Mouse (Mus musculus) forebrain, embryonic 13.5 days (tissue): ENCODE results near the gene Gm20716. TPM values are rescaled to one million over a fixed set of nuclear protein-coding genes. Genes with fewer than 3 reads are reported as not detected.

ENCODE experiments used
- ATAC-seq: fragments of 200-750 bp; cut with Nextera tagmentation; 2 replicates; pipeline ENCODE4 v1.8.0; 2017
- H3K27ac ChIP-seq: fragments of 300-500 bp; sonication (generic); 2 replicates; pipeline ENCODE4 v1.5.1; 2015; ENCODE audit warnings: inconsistent platforms, mild to moderate bottlenecking, moderate library complexity
- H3K27me3 ChIP-seq: fragments of 300-500 bp; sonication (generic); 2 replicates; pipeline ENCODE4 v1.6.1; 2015; ENCODE audit warnings: mild to moderate bottlenecking, inconsistent platforms
- H3K36me3 ChIP-seq: fragments of 300-500 bp; sonication (generic); 2 replicates; pipeline ENCODE4 v1.6.1; 2015; ENCODE audit warnings: mild to moderate bottlenecking, inconsistent platforms; ENCODE audit not compliant: poor library complexity, severe bottlenecking
- H3K4me1 ChIP-seq: fragments of 300-500 bp; sonication (generic); 2 replicates; pipeline ENCODE4 v1.6.1; 2015; ENCODE audit warnings: inconsistent platforms
- H3K4me2 ChIP-seq: fragments of 300-500 bp; sonication (generic); 2 replicates; pipeline ENCODE4 v1.6.1; 2015; ENCODE audit warnings: inconsistent platforms, mild to moderate bottlenecking, moderate library complexity
- H3K4me3 ChIP-seq: fragments of 300-500 bp; sonication (generic); 2 replicates; pipeline ENCODE4 v1.5.1; 2015; ENCODE audit warnings: mild to moderate bottlenecking, inconsistent platforms
- H3K9ac ChIP-seq: fragments of 300-500 bp; sonication (generic); 2 replicates; pipeline ENCODE4 v1.6.1; 2015; ENCODE audit warnings: mild to moderate bottlenecking, inconsistent platforms
- H3K9me3 ChIP-seq: fragments of 300-500 bp; sonication (generic); replicated peaks from 2 replicates; pipeline ENCODE4 v1.6.1; 2016; ENCODE audit warnings: inconsistent platforms
- WGBS: fragments of 180-500 bp; shearing (Covaris S2); methylation state at CpG from one replicate; pipeline ENCODE4 v1.1.7; 2015; 5-methylcytosine and 5-hydroxymethylcytosine counted together
- polyA plus RNA-seq: library from polyadenylated mRNA; unstranded; fragments of >200 nt; fragmentation: Nextera tagmentation; extraction: Ambion mirVana; gene quantifications from 2 replicates; pipeline ENCODE4 v1.2.1, GENCODE M21; 2015

The Gm20716 gene
- polyA plus RNA-seq, 1 experiment from 2014 or later: 26.9 TPM

GRCm38 (mm10) chr2:168213788-168214397 lies 16.3 kb downstream of the Gm20716 start:
- H3K9me3 ChIP-seq: no peaks in the 10 kb centered on the region
- no peak for ATAC-seq
- no peaks in the 10 kb centered on the region for H3K27me3 ChIP-seq
- no peak overlapping the region for H3K9ac ChIP-seq
- H3K4me3 ChIP-seq: no peak overlapping the region
- no peak overlapping the region for H3K4me2 ChIP-seq
- H3K36me3 ChIP-seq: peaks cover 87% of the 10 kb centered on the region
- 43% methylated on average over 5 of the region's 5 CpGs for WGBS
- no peaks in the 10 kb centered on the region for H3K4me1 ChIP-seq
- H3K27ac ChIP-seq: no peak overlapping the region

GRCm38 (mm10) chr2:168207883-168208282 lies 22.3 kb downstream of the Gm20716 start:
- Histone ChIP-seq H3K4me3 (no peak overlapping the region), H3K27me3 (no peaks in the 10 kb centered on the region), H3K4me1 (peaks cover 27% of the 10 kb centered on the region), H3K9ac (no peak overlapping the region), H3K36me3 (peaks cover 55% of the 10 kb centered on the region), H3K27ac (peak overlapping the region; percentile 99), H3K9me3 (no peaks in the 10 kb centered on the region), H3K4me2 (peak overlapping the region; percentile 86; the same call in 1 of the 2 replicates)
- ATAC-seq: no peak
- 95% methylated on average over 3 of the region's 3 CpGs for WGBS

- H3K4me3 ChIP-seq: peak within 1 kb of the TSS; percentile 99
- H3K9ac ChIP-seq: peak within 1 kb of the TSS; percentile 100
- peak within 1 kb of the TSS; percentile 99 for H3K27ac ChIP-seq
- under 1% methylated on average over 42 of the region's 89 CpGs for WGBS
- ATAC-seq: peak; percentile 89
- H3K4me2 ChIP-seq: peak within 1 kb of the TSS; percentile 86
- no peaks in the 10 kb centered on the region for H3K9me3 ChIP-seq
- H3K4me1 ChIP-seq: peaks cover 30% of the 10 kb centered on the region
- no peaks in the 10 kb centered on the region for H3K27me3 ChIP-seq
- peaks cover 46% of the 10 kb centered on the region for H3K36me3 ChIP-seq
Observed at GRCm38 (mm10) chr2:168206725-168207644, 23.2 kb downstream of the Gm20716 start, which contains the start of gene Adnp. Adnp (minus strand) TSS chr2:168207112.

GRCm38 (mm10) chr2:168205681-168206631 lies 24.2 kb downstream of the Gm20716 start:
- ATAC-seq: peak; percentile 14
- no peaks in the 10 kb centered on the region for H3K27me3 ChIP-seq
- peaks cover 37% of the 10 kb centered on the region for H3K4me1 ChIP-seq
- peak overlapping the region; percentile 86 for H3K4me2 ChIP-seq
- peak overlapping the region; percentile 100 for H3K9ac ChIP-seq
- H3K36me3 ChIP-seq: peaks cover 36% of the 10 kb centered on the region
- WGBS: under 1% methylated on average over 39 of the region's 49 CpGs
- H3K9me3 ChIP-seq: no peaks in the 10 kb centered on the region
- peak overlapping the region; percentile 99 for H3K4me3 ChIP-seq
- peak overlapping the region; percentile 99 for H3K27ac ChIP-seq

GRCm38 (mm10) chr2:168205265-168205664 lies 24.9 kb downstream of the Gm20716 start:
- Histone ChIP-seq H3K9me3 (no peaks in the 10 kb centered on the region), H3K9ac (peak overlapping the region; percentile 100), H3K27me3 (no peaks in the 10 kb centered on the region), H3K4me3 (peak overlapping the region; percentile 99), H3K36me3 (peaks cover 29% of the 10 kb centered on the region), H3K27ac (peak overlapping the region; percentile 99), H3K4me1 (peaks cover 44% of the 10 kb centered on the region), H3K4me2 (peak overlapping the region; percentile 86)
- 5% methylated on average over 6 of the region's 6 CpGs for WGBS
- peak; percentile 38 for ATAC-seq

GRCm38 (mm10) chr2:168204476-168204999 lies 25.6 kb downstream of the Gm20716 start:
- peak overlapping the region; percentile 99 for H3K4me3 ChIP-seq
- H3K27me3 ChIP-seq: no peaks in the 10 kb centered on the region
- 92% methylated on average over 8 of the region's 8 CpGs for WGBS
- peaks cover 26% of the 10 kb centered on the region for H3K36me3 ChIP-seq
- H3K9me3 ChIP-seq: no peaks in the 10 kb centered on the region
- peaks cover 50% of the 10 kb centered on the region for H3K4me1 ChIP-seq
- H3K9ac ChIP-seq: peak overlapping the region; percentile 100
- no peak for ATAC-seq
- H3K4me2 ChIP-seq: peak overlapping the region; percentile 86
- no peak overlapping the region for H3K27ac ChIP-seq

- ATAC-seq: no peak
- Histone ChIP-seq H3K9me3 (no peaks in the 10 kb centered on the region), H3K4me2 (peak overlapping the region; percentile 20; the same call in 1 of the 2 replicates), H3K27me3 (no peaks in the 10 kb centered on the region), H3K4me3 (no peak overlapping the region), H3K9ac (no peak overlapping the region), H3K36me3 (peaks cover 23% of the 10 kb centered on the region), H3K27ac (no peak overlapping the region), H3K4me1 (peaks cover 81% of the 10 kb centered on the region)
- WGBS: 89% methylated on average over 4 of the region's 5 CpGs
Observed at GRCm38 (mm10) chr2:168200014-168200691, 30.0 kb downstream of the Gm20716 start.

- WGBS: 91% methylated on average over 4 of the region's 4 CpGs
- peaks cover 80% of the 10 kb centered on the region for H3K4me1 ChIP-seq
- H3K9me3 ChIP-seq: no peaks in the 10 kb centered on the region
- H3K4me2 ChIP-seq: 0 out of 2 replicates have a peak overlapping the region, but pooled peaks have one; percentile 20
- H3K36me3 ChIP-seq: peaks cover 20% of the 10 kb centered on the region
- no peak overlapping the region for H3K4me3 ChIP-seq
- no peaks in the 10 kb centered on the region for H3K27me3 ChIP-seq
- no peak overlapping the region for H3K9ac ChIP-seq
- no peak overlapping the region for H3K27ac ChIP-seq
- ATAC-seq: no peak
Observed at GRCm38 (mm10) chr2:168199476-168199875, 30.7 kb downstream of the Gm20716 start.

- H3K9ac ChIP-seq: no peak overlapping the region
- H3K27me3 ChIP-seq: no peaks in the 10 kb centered on the region
- no peak overlapping the region; the same call in 1 of the 2 replicates for H3K4me2 ChIP-seq
- no peak overlapping the region for H3K4me3 ChIP-seq
- 68% methylated on average over 1 of the region's 1 CpGs for WGBS
- no peak overlapping the region for H3K27ac ChIP-seq
- H3K36me3 ChIP-seq: peaks cover 14% of the 10 kb centered on the region
- no peak for ATAC-seq
- peaks cover 73% of the 10 kb centered on the region for H3K4me1 ChIP-seq
- no peaks in the 10 kb centered on the region for H3K9me3 ChIP-seq
Observed at GRCm38 (mm10) chr2:168198421-168198820, 31.7 kb downstream of the Gm20716 start.

- Histone ChIP-seq H3K9me3 (no peaks in the 10 kb centered on the region), H3K4me1 (peaks cover 76% of the 10 kb centered on the region), H3K27ac (no peak overlapping the region), H3K4me3 (no peak overlapping the region), H3K4me2 (no peak overlapping the region), H3K27me3 (no peaks in the 10 kb centered on the region), H3K36me3 (peaks cover 24% of the 10 kb centered on the region), H3K9ac (no peak overlapping the region)
- ATAC-seq: no peak
- 48% methylated on average over 2 of the region's 2 CpGs for WGBS
Observed at GRCm38 (mm10) chr2:168195721-168196120, 34.4 kb downstream of the Gm20716 start.

GRCm38 (mm10) chr2:168193685-168194084 lies 36.5 kb downstream of the Gm20716 start:
- H3K4me2 ChIP-seq: no peak overlapping the region
- peaks cover 27% of the 10 kb centered on the region for H3K36me3 ChIP-seq
- H3K4me3 ChIP-seq: no peak overlapping the region
- no peak overlapping the region for H3K9ac ChIP-seq
- peaks cover 70% of the 10 kb centered on the region for H3K4me1 ChIP-seq
- WGBS: 86% methylated on average over 2 of the region's 2 CpGs
- H3K27me3 ChIP-seq: no peaks in the 10 kb centered on the region
- no peaks in the 10 kb centered on the region for H3K9me3 ChIP-seq
- H3K27ac ChIP-seq: no peak overlapping the region
- no peak for ATAC-seq
